Mouse (Mus musculus) thymus, postnatal 25 days (tissue): ENCODE measurements at regions not wholly inside any gene's neighbourhood (a gene's known extent, or its start where the extent isn't known, plus 50 kb on each side); places are given as distances from the start of the nearest gene placed in this dataset.

Experiments
- DNase-seq: peaks from one replicate; pipeline ENCODE4 v3.0.0; 2022

DNA sequence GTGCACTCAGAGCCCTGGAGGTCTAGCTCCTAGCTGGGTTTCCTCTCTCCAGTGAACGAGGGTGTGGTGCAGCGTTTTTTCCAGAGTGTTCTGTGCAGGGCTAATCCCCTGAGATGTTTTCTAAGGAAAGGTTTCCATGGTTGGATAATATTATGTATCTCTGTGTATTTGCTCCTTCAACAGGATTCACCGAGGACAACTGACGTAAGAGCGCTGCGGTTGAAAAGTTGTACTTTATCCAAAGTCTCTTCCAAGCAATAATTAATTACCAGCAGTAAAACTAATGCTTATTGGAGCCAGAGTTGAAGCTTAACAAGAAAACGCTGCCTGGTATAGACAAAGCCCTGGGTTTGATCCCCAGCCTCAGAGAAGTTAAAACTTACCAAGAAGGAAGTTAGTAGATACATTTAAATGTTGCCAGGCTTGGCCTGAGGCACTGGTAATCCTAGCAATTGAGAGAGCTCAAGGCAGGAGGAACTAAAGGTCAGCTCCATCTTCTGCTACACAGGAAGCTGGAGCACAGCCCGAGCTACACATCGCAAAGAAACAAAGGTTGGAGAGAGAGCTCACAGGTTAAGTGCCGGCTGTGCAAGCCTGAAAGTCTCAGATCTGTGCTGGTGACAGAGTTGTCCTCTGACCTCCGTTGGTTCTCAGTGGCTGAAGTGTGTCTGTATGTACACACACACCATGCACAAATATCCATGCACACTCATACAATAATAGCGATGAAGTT is 51.2 kb upstream of the Rap1b start:
- no peak for DNase-seq

DNA sequence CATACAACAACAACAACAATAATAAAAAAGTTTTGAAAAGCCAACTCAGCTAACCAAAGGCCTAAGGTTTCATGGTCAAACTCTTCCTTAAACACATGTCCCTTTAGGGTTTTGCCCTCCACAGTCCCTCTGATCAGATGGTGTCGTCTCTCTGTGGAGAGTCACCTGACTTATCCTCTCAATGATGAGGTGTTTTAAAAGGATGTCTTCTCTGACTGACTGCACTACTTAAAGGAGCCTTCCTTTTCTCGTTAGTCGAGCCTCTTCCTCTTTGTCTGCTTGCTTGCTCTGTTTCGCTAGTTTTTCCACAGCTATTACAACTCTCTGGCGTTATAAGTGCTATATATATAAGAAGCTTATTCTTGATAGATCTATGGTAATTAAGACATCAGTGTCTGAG is 51.9 kb upstream of the Rap1b start:
- DNase-seq = no peak

DNA sequence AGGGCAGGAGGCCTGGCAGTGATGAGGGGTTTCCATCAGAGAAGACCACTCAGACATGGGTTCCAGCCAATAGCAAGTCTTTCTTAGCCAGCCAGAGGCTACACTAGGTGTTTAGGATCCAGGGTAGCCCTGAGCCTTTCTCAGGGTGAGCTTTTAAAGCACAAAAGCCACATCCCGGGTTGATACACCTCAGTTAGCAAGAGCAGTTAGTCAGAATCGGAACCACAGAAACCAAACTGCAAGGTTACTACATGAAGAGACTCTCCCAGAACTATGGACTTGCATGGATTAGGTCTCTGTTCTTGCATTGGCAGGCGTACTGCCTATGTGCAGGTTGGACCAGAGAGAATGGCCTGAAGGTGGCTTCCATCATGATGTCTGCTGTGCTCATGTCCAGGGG is 52.6 kb upstream of the Rap1b start:
- no peak for DNase-seq

DNA sequence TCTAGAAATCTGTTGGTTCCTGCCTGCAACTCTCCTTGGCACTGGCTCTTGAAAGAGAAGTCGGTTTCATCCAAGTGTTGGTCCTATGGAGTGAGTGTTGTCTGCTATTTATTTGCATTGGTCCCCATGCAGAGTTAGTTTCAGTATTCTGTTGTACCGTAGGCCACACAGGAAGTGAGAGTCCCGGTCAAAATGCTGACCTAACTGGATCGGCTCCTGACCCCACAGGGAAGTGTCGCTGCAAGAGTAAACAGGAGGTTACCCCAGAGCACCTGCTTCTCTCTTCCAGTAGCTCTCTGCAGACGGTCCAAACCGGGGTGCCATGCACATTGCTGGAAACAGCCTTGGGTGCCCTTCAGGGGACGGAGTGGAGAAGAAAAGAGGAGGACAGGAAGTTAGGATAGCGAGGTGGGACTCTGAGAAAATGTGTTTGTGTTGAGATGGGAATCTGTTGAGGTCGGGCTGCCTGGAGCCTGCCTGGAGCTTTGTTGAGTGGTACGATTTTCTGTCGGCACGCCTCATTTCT is 53.6 kb upstream of the Rap1b start:
- no peak for DNase-seq

DNA sequence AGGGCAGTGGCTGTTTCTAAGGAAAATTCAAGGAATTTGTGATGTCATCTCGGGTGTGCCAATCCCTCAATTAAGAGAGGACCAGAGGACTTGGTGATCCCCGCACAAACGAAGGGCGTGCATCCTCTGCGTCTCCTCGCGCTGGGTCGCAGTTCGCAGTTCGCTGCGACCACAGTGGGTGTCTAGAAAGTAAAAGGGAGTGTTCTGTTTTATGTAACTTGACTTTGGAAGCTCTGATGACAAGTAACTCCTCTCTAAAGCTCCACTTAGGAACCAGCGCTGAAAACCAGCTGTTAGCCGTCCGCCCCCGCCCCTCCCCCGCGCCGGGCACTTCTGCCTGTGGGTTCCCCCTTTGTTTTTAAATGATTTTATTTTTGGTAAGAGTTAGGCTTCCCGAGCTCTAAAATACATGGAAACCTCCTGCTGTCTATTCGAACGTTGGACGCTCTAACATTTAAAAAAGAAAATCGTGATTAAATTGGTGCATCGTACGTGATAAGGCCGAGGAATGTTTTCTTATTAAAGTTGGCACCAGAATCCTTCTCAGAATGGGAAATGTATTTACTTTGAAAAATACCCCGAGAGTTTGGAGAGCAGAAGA is 59.9 kb upstream of the Rap1b start:
- no peak for DNase-seq

DNA sequence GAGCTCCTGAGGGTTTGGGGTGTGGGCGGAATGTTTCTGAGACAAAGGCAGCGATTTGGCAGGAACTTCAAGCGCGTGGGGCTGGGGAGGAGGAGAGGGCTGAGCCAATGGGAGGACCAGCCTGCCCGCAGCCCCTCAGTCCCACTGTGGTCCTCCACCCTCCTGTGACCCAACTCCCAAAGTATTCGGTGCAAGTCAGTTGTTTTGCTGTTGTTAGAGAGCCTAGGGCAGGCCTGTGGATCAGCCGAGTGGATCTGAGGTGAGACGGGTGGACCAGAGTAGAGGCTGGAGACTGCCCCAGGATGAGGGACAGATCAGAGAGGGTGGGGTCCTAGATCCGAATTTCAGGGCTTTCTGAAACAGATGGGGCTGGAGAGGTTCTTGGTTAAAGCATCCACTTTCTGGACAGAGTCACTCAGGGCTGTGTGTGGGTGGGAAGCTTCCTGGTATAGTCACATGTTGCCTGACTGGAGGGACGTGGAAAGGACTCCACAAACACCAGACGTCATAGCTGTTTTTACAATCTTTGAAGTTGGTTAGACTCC is 60.5 kb upstream of the Rap1b start:
- peak; percentile 37 for DNase-seq

DNA sequence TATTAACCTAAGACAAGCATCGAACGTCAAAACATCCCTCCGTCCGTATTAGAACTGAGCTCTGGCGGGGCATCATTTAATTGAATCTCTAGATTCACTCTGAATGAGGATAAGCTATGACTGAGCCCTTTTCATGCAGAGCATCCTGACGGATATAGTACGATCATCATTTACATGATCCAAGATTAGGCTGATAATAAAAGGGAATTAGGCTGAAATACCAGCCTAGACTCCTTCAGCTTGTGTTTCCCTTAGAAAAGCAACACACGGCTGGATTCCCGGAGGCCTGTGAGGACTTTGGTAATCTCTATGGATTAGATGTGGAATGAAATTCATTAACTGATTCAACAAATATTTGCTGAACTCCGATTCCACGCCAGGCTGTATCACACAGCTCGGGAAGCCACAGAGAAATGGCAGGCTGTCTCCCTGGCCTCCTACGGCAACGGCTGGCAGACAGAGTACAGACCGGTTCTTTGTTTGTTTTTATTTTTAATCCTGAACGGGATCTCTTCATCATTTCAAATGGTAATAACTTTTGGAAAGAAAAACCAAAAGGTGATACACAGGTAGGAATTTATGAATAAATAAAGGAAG is 62.3 kb upstream of the Rap1b start:
- no peak for DNase-seq

DNA sequence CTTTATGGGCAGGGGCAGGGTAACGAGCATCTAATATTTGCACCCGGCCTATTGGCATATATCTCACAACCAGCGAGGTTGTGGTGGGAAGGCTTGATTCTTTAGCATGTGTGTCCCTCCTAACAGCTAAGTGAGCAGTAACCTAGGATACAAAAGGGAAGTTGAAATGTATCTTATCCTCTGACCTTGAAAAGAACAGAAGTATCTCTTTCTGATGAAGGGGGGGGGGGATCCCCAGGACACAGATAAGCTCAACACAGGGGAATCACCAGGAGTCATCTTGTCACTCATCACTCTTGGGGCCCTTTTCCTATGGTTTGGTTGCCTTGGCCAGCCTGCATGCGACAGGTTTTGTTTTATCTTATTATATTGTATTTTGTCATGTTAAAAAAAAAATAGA is 63.3 kb upstream of the Rap1b start:
- DNase-seq = no peak

DNA sequence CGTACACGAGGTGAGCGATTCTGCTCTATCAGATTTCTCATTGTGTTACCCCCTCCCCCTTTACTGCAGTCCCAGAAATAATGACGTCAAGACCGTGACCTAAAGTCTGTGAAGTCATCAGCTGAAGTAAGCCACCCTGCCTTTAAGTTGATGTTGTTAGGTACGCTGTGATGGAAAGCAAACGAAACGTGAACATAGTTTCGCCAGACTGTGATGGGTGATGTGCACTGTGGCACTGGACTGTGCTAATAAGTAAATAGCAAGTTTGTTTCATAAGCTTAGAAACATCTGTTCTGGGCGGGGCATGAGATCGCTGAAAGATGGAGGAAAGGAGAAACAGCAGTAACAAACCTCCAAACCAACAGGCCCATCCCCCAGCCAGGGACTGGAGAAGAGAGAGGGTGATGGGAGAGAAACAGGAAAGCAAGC is 64.0 kb upstream of the Rap1b start:
- no peak for DNase-seq

DNA sequence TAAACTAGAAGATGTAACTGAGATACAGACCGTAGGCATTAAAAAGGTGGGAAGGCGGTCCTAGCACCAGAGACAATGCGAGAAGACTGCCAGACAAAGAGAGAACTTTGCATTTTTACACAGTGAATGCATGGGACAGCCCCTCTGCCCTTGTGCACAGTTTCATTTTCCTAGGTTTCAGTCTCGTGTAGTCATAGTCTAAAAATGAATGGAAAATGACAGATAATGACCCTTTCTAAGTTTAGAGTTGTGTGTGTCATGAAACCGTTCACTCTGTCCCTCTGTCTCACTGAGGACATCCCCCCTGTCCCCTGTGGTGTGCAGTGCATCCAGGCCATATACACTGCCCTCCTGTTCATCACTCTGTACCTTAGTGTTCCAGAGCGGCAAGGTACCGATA is 64.6 kb upstream of the Rap1b start:
- DNase-seq = no peak

DNA sequence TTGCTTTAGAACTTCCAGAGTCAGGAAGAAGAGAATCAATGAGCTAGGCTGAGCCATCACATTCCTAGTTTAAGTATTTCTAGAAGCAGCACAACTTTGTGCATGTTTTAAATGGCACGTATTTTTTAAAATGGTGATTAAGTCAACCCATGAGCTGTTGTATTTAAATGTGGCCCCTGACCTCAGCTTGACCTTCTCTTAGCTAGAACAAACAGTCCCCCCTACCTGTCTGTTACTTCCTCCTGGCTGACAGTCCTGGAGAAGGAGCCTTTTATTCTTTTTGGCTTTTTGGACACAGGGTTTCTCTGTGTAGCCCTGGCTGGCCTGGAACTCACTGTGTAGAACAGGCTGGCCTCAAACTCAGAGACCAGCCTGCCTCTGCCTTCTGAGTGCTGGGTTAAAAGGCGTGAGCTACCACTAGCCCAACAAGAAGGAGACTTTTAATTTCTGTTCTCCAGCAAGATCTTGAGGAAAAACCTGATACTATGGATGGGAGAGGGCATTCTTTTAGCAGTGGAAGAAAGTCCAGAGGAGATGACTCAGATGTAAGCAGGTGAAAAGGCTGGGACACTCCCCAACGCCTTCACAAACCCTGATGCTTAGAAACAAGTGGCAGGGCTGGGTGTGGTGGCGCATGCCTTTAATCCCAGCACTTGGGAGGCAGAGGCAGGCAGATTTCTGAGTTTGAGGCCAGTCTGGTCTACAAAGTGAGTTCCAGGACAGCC is 69.3 kb upstream of the Rap1b start:
- no peak for DNase-seq

DNA sequence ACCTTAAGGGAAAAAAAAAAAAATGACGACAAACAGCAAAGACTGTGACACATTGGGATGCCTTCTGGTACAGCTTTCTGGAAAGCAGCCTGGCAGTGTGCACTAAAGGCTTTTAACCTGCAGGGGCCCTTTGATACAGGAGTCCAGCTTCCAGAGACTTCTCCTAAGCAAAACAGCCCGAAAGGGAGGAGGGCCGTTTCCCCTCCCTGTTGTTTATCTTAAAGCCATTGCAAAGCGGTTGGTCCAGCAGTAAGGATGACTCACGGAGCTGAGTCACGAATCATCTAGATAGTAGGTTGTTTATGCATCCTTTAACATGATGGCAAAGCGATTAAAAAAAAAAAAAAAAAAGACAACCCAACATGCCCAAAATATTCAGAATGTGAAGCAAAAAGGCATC is 70.4 kb upstream of the Rap1b start:
- DNase-seq = no peak

DNA sequence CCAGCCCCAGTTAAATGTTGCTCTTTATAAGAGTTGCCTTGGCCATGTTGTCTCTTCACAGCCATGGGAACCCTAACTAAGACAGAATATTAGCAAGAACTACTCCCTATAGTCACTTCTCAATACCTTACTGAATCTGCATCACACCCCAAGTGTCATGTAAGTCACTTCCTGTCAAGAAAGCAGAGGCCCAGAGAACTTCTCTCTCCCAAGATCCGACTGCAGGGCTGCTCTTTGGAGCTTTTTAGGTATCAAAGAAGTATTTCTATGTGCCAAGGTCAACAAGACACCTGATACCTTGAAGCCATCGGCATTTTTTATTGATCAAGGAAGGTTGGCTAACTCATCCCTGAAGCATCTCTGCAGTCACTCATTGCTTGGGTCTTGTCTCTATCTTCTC is 72.0 kb upstream of the Rap1b start:
- DNase-seq = peak; percentile 46

DNA sequence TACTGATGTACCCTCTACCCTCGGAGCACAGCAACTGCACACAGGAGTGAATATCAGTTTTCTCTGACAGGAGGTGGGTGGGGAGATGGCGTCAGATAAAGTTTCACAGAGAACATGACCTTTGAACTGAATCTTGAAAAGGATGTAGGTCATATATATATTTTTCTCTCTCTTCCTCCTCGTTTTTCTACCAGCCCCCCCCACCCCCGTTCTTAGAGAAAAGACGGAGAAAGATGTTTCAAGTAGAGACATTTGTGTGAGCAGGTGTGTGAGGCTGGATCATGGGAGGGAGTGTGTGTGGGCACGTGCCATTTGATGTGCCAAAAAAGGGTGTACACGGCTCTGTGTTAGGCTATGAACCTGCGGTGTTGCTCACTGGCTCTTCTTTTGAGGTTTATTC is 72.8 kb upstream of the Rap1b start:
- peak; percentile 77 for DNase-seq

DNA sequence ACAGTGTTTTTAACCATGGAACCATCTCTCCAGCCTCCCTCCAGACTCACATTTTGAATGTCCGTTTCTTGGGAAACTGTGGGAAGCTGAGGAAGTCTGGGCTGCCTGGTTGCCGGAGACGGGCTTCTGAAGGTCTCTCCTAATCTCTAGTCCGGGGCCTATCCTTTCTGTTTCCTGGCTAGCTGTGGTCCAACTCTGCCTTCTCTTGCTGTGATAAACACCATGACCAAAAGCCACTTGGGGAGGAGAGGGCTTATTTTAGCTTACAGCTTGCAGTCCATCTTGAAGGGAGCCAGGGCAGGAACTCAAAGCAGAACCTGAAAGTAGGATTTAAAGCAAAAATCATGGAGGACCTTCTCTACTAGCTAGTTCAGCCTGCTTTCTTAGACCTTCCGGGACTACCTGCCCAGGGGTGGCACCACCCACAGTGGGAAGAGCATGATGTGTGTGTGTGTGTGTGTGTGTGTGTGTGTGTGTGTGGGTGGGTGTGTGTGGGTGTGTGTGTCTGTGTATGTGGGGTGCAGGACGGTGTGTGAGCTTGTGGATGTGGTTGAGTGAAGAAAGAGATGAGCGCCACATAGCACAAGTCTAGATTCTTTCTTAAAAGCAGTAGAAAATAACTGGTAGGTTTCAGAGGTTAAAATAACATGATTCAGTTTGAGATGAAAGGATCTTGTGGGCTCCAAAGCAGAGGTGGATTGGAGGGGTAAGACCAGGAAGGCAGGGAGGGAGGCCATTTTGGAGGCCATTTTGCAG is 73.5 kb upstream of the Rap1b start:
- peak; percentile 54 for DNase-seq

DNA sequence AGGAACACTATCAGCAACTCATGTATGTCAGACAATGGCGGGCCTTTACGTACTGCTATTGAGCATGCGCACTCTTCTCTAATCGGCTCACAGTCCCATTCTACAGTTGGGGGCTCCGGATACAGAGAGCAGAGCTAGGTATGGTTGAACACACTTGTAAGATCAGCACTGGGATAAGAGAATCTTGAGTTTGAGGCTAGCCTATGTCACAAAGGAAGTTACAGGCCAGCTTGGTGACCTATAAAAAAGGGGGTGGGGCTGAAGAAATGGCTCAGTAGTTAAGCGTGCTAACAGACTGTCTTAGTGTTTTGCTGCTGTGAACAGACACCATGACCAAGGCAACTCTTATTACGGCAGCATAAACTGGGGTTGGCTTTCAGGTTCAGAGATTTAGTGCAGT is 79.4 kb upstream of the Rap1b start:
- DNase-seq = no peak

DNA sequence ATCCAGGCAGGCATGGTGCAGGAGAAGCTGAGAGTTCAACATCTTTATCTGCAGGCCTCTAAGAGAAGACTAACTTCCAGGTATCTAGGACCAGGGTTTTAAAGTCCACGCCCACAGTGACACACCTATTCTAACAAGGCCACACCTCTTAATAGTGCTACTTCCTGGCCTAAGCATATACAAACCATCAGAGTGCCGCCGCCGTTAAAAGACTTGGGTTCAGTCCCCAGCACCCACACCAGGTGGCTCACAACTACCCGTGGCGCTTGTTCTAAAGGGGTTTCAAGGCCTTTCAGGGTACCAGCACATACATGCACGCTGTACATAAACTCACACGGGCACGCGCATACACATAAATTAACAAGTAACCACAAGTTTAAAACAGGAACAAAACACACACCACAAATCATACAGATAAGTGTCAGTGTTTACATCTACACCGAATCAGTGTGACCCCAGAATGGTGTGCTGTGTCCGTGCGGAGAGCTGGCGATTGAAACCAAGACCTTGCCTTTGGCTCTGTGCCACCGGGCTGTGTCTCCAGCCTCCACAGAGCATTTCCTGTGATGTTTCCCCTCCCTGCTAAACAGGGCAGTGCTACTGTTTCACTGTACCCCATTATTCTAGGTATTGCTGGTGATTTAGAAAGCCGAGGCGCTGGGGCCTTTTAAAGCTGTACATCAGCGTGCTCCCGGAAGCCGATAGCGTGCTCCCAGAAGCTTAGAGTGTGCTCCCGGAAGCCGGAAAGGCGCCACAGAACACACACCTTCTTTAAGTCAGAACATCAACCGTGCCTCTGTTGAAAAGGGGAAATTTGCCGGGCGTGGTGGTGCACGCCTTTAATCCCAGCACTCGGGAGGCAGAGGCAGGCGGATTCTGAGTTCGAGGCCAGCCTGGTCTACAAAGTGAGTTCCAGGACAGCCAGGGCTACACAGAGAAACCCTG is 80.0 kb upstream of the Rap1b start:
- peak; percentile 30 for DNase-seq

DNA sequence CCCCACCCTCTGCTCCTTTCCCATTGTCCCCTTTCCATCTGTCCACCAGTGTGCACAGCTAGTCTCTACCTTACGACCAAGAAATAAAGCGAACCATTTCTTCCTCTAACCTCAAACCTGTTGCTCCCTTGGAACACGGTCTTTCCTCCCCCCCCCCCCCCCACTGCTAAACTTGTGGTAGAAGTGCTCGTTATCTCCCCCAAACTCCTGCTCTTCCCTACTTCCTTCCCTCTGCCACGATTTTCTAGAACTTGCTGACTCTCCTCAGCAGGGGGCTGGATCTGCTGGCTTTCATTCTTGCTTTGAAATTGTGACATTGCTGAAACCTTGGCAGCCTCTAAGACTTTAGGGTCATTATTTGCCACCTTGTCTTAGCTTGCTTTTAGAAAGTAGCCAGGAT is 83.2 kb upstream of the Rap1b start:
- no peak for DNase-seq

DNA sequence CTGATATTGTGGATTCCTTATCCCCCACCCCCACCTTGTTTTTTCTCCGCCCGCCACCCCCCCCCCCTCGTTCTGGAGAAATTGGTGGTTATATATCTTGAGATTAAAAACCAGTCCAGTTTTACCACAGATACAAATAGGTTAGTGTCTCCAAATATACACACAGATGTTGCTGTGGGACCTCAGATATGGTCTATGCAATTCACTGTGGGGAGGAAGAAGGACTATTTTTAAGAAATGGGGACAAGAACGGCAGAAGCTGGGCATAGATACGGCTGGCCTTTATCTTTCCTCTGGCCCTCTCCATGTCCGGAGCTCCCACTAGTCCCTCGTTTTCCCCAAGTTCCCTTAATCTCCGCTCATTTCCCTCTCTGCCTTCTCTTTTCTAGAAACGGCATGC is 89.0 kb upstream of the Rap1b start:
- no peak for DNase-seq

DNA sequence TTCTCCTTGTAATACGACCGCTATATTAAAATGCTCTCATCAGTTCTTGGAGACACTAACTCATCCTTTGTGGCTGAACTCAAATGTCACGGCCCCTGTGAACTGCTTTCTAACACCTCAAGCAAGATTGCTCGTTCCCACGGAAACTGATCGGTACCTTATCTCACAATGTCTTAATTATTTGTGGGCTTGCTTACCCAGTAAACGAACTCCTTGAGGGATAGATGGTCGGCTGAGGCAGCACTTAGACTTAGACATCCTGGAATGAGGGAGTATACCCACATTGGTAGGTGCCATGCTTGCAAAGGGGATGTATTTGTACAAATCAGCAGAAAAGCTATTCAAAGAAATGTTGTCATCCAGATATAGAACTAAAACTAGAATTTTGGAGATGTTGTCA is 92.9 kb upstream of the Rap1b start:
- no peak for DNase-seq
